Comparison of ENCODE assay signal across 7 mouse cellular contexts in the genomic region with DNA sequence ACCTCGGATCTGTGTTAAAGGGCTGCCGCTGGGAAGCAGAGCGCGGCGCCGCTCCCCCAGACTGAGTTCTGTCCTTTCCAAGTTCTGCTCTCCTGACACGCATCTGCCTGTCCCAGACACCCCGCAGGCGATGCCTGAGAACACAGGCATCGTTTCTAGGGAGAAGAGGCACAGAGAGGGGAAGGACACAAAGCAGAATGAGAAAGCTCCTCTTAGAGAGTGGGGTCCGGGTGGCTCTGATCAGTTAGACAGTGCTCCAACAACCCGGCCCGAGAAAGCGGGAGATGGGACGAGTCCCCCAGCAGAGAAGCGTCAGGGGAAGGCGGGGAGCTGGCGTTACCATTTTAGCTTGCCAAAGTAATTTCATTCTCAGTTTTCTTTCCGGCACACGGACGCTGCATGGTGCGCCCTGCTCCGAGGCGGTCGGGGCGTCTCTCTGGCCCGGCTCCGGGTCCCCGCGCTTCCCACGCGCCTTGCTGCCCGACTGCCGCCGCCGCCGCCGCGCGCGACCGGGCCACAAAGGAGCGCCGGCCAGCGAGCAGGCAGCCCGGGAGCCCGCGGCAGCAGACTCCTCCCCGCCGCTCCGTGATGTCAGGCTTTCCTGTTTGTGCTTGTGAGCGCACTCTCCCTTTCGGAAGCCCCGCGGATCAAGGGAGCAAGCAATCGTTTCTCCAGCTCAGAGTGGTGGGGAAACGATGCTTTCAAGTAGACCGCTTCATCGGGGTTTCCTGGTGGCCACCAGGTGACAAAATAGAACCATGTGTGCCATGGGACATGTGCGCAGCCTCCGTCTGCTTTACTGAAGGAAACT.
DNase-seq lines count a peak whose midpoint lies in the region; ATAC-seq and TF ChIP-seq lines count a peak whose summit lies in the region.

No protein-coding gene starts in this region.

- ATAC-seq in intestine, postnatal 0 days = peak; percentile 74
- peak; percentile 89 for ATAC-seq in midbrain, embryonic 16.5 days

- peak; percentile 11; the same call in 1 of the 2 replicates for TF ChIP-seq CTCF in intestine, postnatal 0 days (IDR thresholded peaks at IDR 0.05; ENCODE audit: low read depth)

- peak overlapping the region; percentile 71 for H3K4me2 ChIP-seq in intestine, postnatal 0 days (replicated peaks; ENCODE audit: low read depth)
- peak overlapping the region; percentile 87 for H3K4me2 ChIP-seq in midbrain, embryonic 16.5 days (ENCODE audit: low read length)

- H3K9me3 ChIP-seq in intestine, postnatal 0 days (ENCODE audit: control insufficient read depth) = no peaks in the 10 kb centered on the region
- no peaks in the 10 kb centered on the region for H3K9me3 ChIP-seq in midbrain, embryonic 16.5 days (replicated peaks; ENCODE audit: control insufficient read depth, low read length, poor library complexity, severe bottlenecking)

- no peaks in the 10 kb centered on the region for H3K27me3 ChIP-seq in intestine, postnatal 0 days (replicated peaks; ENCODE audit: control insufficient read depth, insufficient read depth, low read length)
- H3K27me3 ChIP-seq in midbrain, embryonic 16.5 days (ENCODE audit: control insufficient read depth, insufficient read depth, low read depth, low read length) = 0 out of 2 replicates have a peak, but pooled peaks cover 3% of the 10 kb centered on the region

- WGBS in intestine, postnatal 0 days = under 1% methylated on average over 61 of the region's 61 CpGs
- WGBS in midbrain, embryonic 16.5 days = under 1% methylated on average over 54 of the region's 61 CpGs

- H3K4me1 ChIP-seq in intestine, postnatal 0 days (replicated peaks; ENCODE audit: control insufficient read depth, insufficient read depth, low read length) = peaks cover 19% of the 10 kb centered on the region; the same call in 1 of the 2 replicates
- peaks cover 8% of the 10 kb centered on the region for H3K4me1 ChIP-seq in midbrain, embryonic 16.5 days (ENCODE audit: control insufficient read depth, insufficient read depth, low read length)

- H3K9ac ChIP-seq in intestine, postnatal 0 days (ENCODE audit: low read depth, low read length) = peak overlapping the region; percentile 65
- H3K9ac ChIP-seq in midbrain, embryonic 16.5 days (ENCODE audit: low read depth, low read length) = peak overlapping the region; percentile 78

- H3K27ac ChIP-seq in intestine, postnatal 0 days (ENCODE audit: low read depth, low read length) = peak overlapping the region; percentile 55
- peak overlapping the region; percentile 68 for H3K27ac ChIP-seq in midbrain, embryonic 16.5 days (ENCODE audit: low read length)

- peak; percentile 84 for DNase-seq in adrenal gland, postnatal 10 days
- DNase-seq in embryo, embryonic 10.5 days (ENCODE audit: low spot score) = peak; percentile 87
- peak; percentile 90 to 92 for DNase-seq in heart, adult 18-20 months
- peak; percentile 62 for DNase-seq in liver
- peak; percentile 63 to 69 for DNase-seq in spleen, postnatal 36 days (ENCODE audit: low spot score in 2 of 2)

- peak overlapping the region; percentile 57 for H3K4me3 ChIP-seq in intestine, postnatal 0 days (ENCODE audit: low read depth, low read length)
- H3K4me3 ChIP-seq in midbrain, embryonic 16.5 days (ENCODE audit: low read depth, low read length) = peak overlapping the region; percentile 71

- no peaks in the 10 kb centered on the region for H3K36me3 ChIP-seq in intestine, postnatal 0 days (ENCODE audit: control insufficient read depth, insufficient read depth)
- no peaks in the 10 kb centered on the region for H3K36me3 ChIP-seq in midbrain, embryonic 16.5 days (ENCODE audit: control insufficient read depth, insufficient read depth, low read length)

Comparison
In these comparisons a context has a peak if more than half of its experiments do, and no peak if none do; other contexts are left out.
1. Peak in every context shown above with its lines: DNase-seq, ATAC-seq, H3K4me3 ChIP-seq and H3K27ac ChIP-seq.